Mouse (Mus musculus) heart, embryonic 14.5 days (tissue): ENCODE data around the gene Zim1. TPM values are rescaled to one million over a fixed set of nuclear protein-coding genes. Genes with fewer than 3 reads are reported as not detected.
A peak's percentile ranks its signal among the peaks of the same experiment; 100 is the strongest.

Experiments
- ATAC-seq: fragments of 200-750 bp; cut with Nextera tagmentation; 2 replicates; pipeline ENCODE4 v1.8.0; 2017; ENCODE audit warnings: low read depth, moderate TSS enrichment; ENCODE audit not compliant: insufficient number of reproducible peaks, insufficient read depth, low FRiP score
- H3K27ac ChIP-seq, 2 experiments: fragments of 200-500 bp in 1 of 2; fragments of 300-500 bp in 1 of 2; sonication (generic) in 1 of 2; replicated peaks in 1 of 2; 2 replicates each; pipeline ENCODE4 v1.5.1; 2012 to 2014; ENCODE audit warnings: low read depth in 2 of 2, low read length in 2 of 2, control low read depth in 1 of 2, mild to moderate bottlenecking in 1 of 2, mixed read lengths in 1 of 2; ENCODE audit not compliant: control insufficient read depth in 1 of 2, insufficient read depth in 1 of 2
- H3K27me3 ChIP-seq: fragments of 300-500 bp; sonication (generic); 2 replicates; pipeline ENCODE4 v1.6.1; 2014; ENCODE audit warnings: mild to moderate bottlenecking, low read length, control low read depth; ENCODE audit not compliant: control insufficient read depth, insufficient read depth
- H3K36me3 ChIP-seq: fragments of 300-500 bp; sonication (generic); 2 replicates; pipeline ENCODE4 v1.6.1; 2014; ENCODE audit warnings: mild to moderate bottlenecking, control low read depth, low read length, mixed read lengths; ENCODE audit not compliant: control insufficient read depth, insufficient read depth
- H3K4me1 ChIP-seq, 2 experiments: fragments of 200-500 bp in 1 of 2; fragments of 300-500 bp in 1 of 2; sonication (generic) in 1 of 2; 2 replicates each; pipeline ENCODE4 v1.6.1; 2012 to 2014; ENCODE audit warnings: low read length in 2 of 2, control low read depth in 1 of 2, mixed read lengths in 1 of 2; ENCODE audit not compliant: control insufficient read depth in 2 of 2, insufficient read depth in 2 of 2
- H3K4me2 ChIP-seq: fragments of 300-500 bp; sonication (generic); 2 replicates; pipeline ENCODE4 v1.6.1; 2014; ENCODE audit warnings: mild to moderate bottlenecking, low read length
- H3K4me3 ChIP-seq, 2 experiments: fragments of 200-500 bp in 1 of 2; fragments of 300-500 bp in 1 of 2; sonication (generic) in 1 of 2; 2 replicates each; pipeline ENCODE4 v1.5.1; 2012 to 2014; ENCODE audit warnings: low read length in 2 of 2, mild to moderate bottlenecking in 2 of 2, control low read depth in 1 of 2, low read depth in 1 of 2, moderate library complexity in 1 of 2; ENCODE audit not compliant: control insufficient read depth in 1 of 2, insufficient read depth in 1 of 2
- H3K9ac ChIP-seq: fragments of 300-500 bp; sonication (generic); 2 replicates; pipeline ENCODE4 v1.6.1; 2014; ENCODE audit warnings: mild to moderate bottlenecking, low read length
- H3K9me3 ChIP-seq: fragments of 300-500 bp; sonication (generic); 2 replicates; pipeline ENCODE4 v1.6.1; 2016; ENCODE audit warnings: low read length, control low read depth; ENCODE audit not compliant: control insufficient read depth
- WGBS: fragments of 180-500 bp; shearing (Covaris S2); extraction: QIAGEN DNeasy Blood & Tissue Kit; methylation state at CpG from one replicate; pipeline ENCODE4 v1.1.7; 2014; 5-methylcytosine and 5-hydroxymethylcytosine counted together
- polyA plus RNA-seq: library from polyadenylated mRNA; unstranded; fragments of >200 nt; fragmentation: Nextera tagmentation; extraction: Ambion mirVana; gene quantifications from 2 replicates; pipeline ENCODE4 v1.2.1, GENCODE M21; 2014

Zim1 gene
- polyA plus RNA-seq, 1 experiment from 2014 or later = 19.0 TPM

DNA sequence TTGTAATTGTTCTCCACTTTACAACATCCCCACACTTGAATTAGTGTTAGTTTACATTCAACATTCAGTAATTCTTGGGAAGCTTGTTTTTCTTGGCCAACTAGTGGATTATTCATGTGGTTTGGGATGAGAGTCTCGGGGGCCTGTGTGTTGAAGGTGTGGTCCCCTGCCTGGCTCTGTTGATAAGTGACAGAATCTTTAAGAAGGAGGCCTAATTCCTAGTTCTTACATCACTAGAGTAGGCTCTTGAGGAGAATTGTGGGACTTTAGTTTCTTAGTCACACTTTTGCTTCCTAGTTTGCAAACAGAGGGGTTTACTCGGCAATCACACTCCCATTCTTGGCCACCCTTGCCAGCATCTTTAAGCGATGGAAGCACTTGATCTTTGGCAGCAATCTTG lies 3.0 kb upstream of the Zim1 start:
- no peak overlapping the region for H3K27ac ChIP-seq
- ATAC-seq = no peak
- no peak overlapping the region for H3K4me3 ChIP-seq
- peaks cover 10% of the 10 kb centered on the region; the same call in 1 of the 2 replicates for H3K36me3 ChIP-seq
- WGBS = 70% methylated on average over 3 of the region's 3 CpGs
- H3K27me3 ChIP-seq = no peaks in the 10 kb centered on the region
- no peaks in the 10 kb centered on the region for H3K9me3 ChIP-seq
- peaks cover 0 to 2% of the 10 kb centered on the region in 2 experiments; a peak in 1 of 4 replicates for H3K4me1 ChIP-seq
- no peak overlapping the region for H3K9ac ChIP-seq
- no peak overlapping the region for H3K4me2 ChIP-seq

DNA sequence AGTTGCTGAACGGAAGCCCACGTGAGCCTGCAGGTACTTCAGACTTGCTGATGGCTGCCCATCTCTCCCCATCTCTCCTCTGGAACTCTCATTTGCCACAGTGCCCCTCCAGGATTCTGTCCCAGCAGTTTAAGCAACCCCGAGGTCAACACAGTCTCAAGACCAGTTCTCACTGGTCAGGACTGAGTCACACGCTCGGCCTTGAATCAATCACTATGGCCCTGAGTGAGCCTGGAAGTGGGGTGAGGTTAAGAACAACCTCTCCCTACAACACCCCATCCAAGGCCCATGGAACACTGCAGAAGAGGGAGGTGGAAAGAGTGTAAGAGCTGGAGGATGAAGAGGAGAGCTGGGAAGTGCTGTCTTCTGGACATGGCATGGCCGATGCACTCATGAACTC lies 10.7 kb downstream of the Zim1 start:
- Histone ChIP-seq H3K9ac (no peak overlapping the region), H3K9me3 (no peaks in the 10 kb centered on the region), H3K4me2 (no peak overlapping the region), H3K4me3 (no peak overlapping the region), H3K4me1 (no peaks in the 10 kb centered on the region; a peak in 1 of 4 replicates), H3K27me3 (no peaks in the 10 kb centered on the region), H3K36me3 (peaks cover 26% of the 10 kb centered on the region; the same call in 1 of the 2 replicates), H3K27ac (no peak overlapping the region)
- ATAC-seq = no peak
- WGBS = 91% methylated on average over 6 of the region's 6 CpGs

DNA sequence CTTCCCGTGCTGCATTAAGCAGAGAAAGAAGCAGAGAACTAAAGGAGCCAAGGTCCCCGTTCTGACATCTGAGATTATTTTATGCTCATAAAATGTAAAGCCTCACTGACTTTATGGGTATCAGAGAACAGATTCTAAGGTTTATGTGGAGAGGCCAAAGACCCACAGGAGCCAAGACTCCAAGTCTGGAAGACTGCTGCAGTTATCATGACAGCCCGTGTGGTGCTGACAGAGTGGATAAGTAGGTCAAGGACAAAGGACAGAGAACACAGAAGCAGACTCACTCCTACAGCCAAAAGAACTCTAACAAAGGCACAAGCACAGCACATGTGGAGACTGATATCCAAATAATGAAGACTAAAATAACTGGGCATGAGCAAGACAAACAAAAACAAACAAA lies 29.5 kb downstream of the Zim1 start:
- H3K36me3 ChIP-seq = no peaks in the 10 kb centered on the region
- no peak overlapping the region for H3K4me2 ChIP-seq
- peaks cover 0 to 11% of the 10 kb centered on the region in 2 experiments; a peak in 1 of 4 replicates for H3K4me1 ChIP-seq
- H3K27me3 ChIP-seq = no peaks in the 10 kb centered on the region
- H3K9ac ChIP-seq = no peak overlapping the region
- H3K4me3 ChIP-seq = no peak overlapping the region
- peak overlapping the region; percentile 24 to 67; a peak in 2 of 4 replicates for H3K27ac ChIP-seq
- no peak for ATAC-seq
- WGBS = 33% methylated on average over 3 of the region's 3 CpGs
- H3K9me3 ChIP-seq = no peaks in the 10 kb centered on the region

DNA sequence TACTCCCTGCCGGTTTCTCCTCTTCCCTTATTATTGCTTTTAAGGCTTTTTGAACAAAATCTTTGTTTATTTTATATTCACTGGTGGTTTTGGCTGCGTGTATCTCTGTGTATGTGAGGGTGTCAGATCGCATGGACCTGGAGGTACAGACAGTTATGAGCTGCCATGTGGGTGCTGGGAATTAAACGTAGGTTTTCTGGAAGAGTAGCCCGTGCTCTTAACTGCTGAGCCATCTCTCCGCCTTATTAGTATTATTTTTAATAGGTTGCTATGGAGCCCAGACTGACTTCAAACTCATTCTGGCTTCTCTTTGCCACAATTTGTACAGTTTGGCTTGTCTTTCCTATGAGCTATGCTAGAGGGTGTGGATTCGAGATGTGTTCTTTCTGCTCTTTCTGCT lies 32.8 kb downstream of the Zim1 start:
- no peak for ATAC-seq
- Histone ChIP-seq H3K4me3 (no peak overlapping the region), H3K27me3 (no peaks in the 10 kb centered on the region), H3K4me1 (peaks cover 0 to 11% of the 10 kb centered on the region in 2 experiments; a peak in 1 of 4 replicates), H3K36me3 (no peaks in the 10 kb centered on the region), H3K4me2 (no peak overlapping the region), H3K9ac (no peak overlapping the region), H3K9me3 (no peaks in the 10 kb centered on the region), H3K27ac (no peak overlapping the region)
- WGBS = 79% methylated on average over 7 of the region's 7 CpGs

DNA sequence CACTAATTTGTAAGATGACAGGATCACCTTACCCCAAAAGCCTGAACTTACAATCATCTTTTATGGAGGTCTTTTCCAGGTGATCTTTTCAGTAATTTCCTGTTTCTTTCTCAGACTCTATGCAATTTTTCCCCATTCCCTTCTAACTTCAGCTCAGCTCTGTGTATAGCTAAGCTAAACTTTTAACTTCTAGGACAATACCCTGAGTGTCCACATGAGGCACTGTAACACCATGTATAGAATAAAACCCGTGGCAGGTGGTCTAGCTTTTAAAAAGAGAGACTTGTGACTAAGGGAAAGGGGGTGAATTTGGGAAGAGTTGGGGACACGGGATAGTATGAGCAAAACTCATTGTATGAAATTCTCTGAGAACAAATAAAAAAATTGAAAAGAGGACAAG lies 36.6 kb downstream of the Zim1 start:
- WGBS = 22% methylated on average over 2 of the region's 2 CpGs
- H3K27me3 ChIP-seq = no peaks in the 10 kb centered on the region

DNA sequence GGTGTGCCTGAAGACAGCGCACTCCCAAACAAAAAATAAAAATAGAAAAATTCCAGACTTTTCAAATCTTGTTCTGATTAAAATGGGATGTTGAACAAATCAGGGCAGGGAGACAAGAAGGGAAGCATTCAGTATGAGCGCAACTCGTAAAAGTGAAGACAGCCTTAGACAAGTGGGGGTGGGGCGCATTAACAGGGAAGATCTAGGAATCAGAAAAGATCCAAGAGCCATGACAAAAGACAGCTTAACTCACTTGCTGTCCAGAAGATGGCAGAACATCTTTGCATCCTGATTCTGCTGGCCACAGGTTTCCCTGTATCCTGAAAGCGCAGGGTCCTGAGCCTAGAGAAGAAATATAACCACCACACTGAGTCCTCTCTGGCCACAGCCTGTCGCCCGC lies 37.6 kb downstream of the Zim1 start:
- H3K4me1 ChIP-seq = no peaks in the 10 kb centered on the region
- no peaks in the 10 kb centered on the region for H3K27me3 ChIP-seq
- WGBS = 83% methylated on average over 7 of the region's 7 CpGs
- ATAC-seq = no peak
- H3K36me3 ChIP-seq = no peaks in the 10 kb centered on the region
- H3K4me2 ChIP-seq = no peak overlapping the region
- no peaks in the 10 kb centered on the region for H3K9me3 ChIP-seq
- no peak overlapping the region for H3K4me3 ChIP-seq
- no peak overlapping the region for H3K27ac ChIP-seq
- H3K9ac ChIP-seq = no peak overlapping the region

More for the DNA sequence above, 36.6 kb downstream of the Zim1 start:
- no peak overlapping the region for H3K27ac ChIP-seq
- H3K4me2 ChIP-seq = no peak overlapping the region
- no peak overlapping the region for H3K9ac ChIP-seq
- ATAC-seq = no peak
- H3K9me3 ChIP-seq = no peaks in the 10 kb centered on the region
- H3K36me3 ChIP-seq = no peaks in the 10 kb centered on the region
- no peak overlapping the region for H3K4me3 ChIP-seq
- no peaks in the 10 kb centered on the region for H3K4me1 ChIP-seq

DNA sequence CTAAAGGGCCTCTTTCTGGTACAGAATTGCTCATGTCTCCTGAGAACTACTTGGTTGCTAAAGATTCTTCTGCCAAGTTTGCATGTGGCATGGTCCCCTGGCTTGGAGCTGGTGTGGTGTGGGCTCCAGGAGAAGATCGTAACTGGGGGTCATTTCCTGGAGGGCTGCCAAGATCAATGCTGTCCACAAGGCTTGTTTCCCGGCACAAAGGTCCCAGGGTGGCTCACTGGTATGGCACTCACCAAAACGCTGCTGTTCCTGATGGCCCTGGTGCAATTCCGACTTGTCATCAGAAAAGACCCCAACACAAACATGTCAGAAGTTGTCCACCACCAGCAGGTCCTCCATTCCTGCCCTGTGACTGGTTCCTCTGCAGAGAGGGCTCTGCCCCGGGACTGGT lies 44.1 kb downstream of the Zim1 start:
- 70% methylated on average over 5 of the region's 5 CpGs for WGBS
- no peak for ATAC-seq

DNA sequence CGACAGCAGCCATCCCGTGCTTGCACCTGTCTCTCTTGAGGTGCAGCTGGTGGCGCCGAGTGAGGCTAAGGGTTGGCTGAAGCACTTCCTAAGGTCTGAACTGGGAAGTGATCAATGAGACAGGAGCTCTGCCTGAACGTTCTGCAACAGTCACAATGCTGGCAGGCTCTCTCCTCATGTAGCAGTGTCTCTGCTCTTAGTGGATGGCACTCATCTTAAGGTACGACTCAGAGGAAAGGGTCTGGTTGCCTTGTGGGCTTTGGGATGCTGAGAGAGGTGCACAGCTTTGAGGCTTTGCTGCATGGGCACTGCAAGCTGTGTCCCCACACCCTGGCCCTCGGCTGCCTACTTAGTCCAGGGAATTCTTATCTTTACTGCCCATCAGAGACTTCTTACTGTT lies 45.0 kb downstream of the Zim1 start:
- Histone ChIP-seq H3K4me2 (no peak overlapping the region), H3K27me3 (no peaks in the 10 kb centered on the region), H3K4me3 (no peak overlapping the region), H3K27ac (no peak overlapping the region), H3K4me1 (no peaks in the 10 kb centered on the region), H3K9me3 (no peaks in the 10 kb centered on the region), H3K36me3 (no peaks in the 10 kb centered on the region), H3K9ac (no peak overlapping the region)
- WGBS = 69% methylated on average over 7 of the region's 7 CpGs
- ATAC-seq = no peak

More for the DNA sequence above, 44.1 kb downstream of the Zim1 start:
- H3K27me3 ChIP-seq = no peaks in the 10 kb centered on the region
- H3K27ac ChIP-seq = no peak overlapping the region
- H3K4me3 ChIP-seq = no peak overlapping the region
- no peaks in the 10 kb centered on the region for H3K9me3 ChIP-seq
- no peaks in the 10 kb centered on the region for H3K36me3 ChIP-seq
- no peak overlapping the region for H3K9ac ChIP-seq
- no peak overlapping the region for H3K4me2 ChIP-seq
- no peaks in the 10 kb centered on the region for H3K4me1 ChIP-seq
